Mouse (Mus musculus) intestine, embryonic 15.5 days (tissue): ENCODE measurements around the gene Pbld2. TPM values are rescaled to one million over a fixed set of nuclear protein-coding genes. Genes with fewer than 3 reads are reported as not detected.

ENCODE experiments used
- polyA plus RNA-seq: library from polyadenylated mRNA; unstranded; fragments of >200 nt; fragmentation: Nextera tagmentation; extraction: Ambion mirVana; gene quantifications from 2 replicates; pipeline ENCODE4 v1.2.1, GENCODE M21; 2015

Pbld2 gene
- polyA plus RNA-seq, 1 experiment from 2014 or later: 5.7 TPM

Other genes starting within 250 kb of the Pbld2 start
- 109 and 110 TPM in 2 replicates for gene Ccar1, start 232.0 kb upstream of the Pbld2 start, polyA plus RNA-seq
- 14.4 and 18.3 TPM in 2 replicates for gene Tet1, start 115.3 kb upstream of the Pbld2 start, polyA plus RNA-seq
- 12.5 and 13.4 TPM in 2 replicates for gene Slc25a16, start 103.7 kb upstream of the Pbld2 start, polyA plus RNA-seq
- gene Dna2, start 77.3 kb upstream of the Pbld2 start, polyA plus RNA-seq: 21.7 and 22.0 TPM in 2 replicates
- gene Rufy2, start 44.1 kb upstream of the Pbld2 start, polyA plus RNA-seq: 20.3 and 20.7 TPM in 2 replicates
- gene Hnrnph3, start 98 bp upstream of the Pbld2 start, polyA plus RNA-seq: 73.6 and 75.4 TPM in 2 replicates
- gene Pbld1, start 35.8 kb downstream of the Pbld2 start, polyA plus RNA-seq: 2.6 and 6.4 TPM in 2 replicates
- gene Atoh7, start 75.3 kb downstream of the Pbld2 start, polyA plus RNA-seq: 0.16 TPM in 1 of 2 replicates, not detected in the other
- 0.04 and 0.08 TPM in 2 replicates for gene Mypn, start 179.6 kb downstream of the Pbld2 start, polyA plus RNA-seq
- 30.2 and 33.3 TPM in 2 replicates for gene Herc4, start 219.5 kb downstream of the Pbld2 start, polyA plus RNA-seq